Mouse (Mus musculus): ENCODE measurements around the gene Gm43064. TPM values are rescaled to one million over a fixed set of nuclear protein-coding genes. Genes with fewer than 3 reads are reported as not detected.
"Not testable (repeated sequence)": the region's sequence is repeated elsewhere in the genome, so short reads cannot be mapped to it uniquely, and the experiment has no call there.

Gene Gm43064
- polyA plus RNA-seq, 1 experiment from 2014 or later, result 0.30 TPM

DNA sequence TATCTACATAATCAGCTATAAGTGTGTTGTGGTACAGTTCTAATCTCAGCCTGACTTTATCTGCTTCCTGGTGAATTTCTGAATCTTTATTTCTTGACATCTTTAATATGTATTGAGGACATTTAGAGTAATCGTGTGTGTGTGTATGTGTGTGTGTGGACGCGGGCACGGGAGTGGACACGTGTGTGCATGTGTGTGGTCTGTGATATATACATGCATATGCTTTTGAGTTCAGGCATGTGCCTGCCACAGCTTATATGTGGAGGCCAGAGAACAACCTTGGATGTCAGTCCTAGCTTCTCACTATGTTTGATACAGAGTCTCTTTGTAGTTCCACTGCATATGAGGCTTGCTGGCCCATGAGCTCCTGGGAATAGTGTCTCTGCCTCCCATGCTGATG is 27.1 kb downstream of the Gm43064 start:
- H3K4me3 ChIP-seq (ENCODE audit: low read length), result no peak overlapping the region
- no peak overlapping the region for H3K27ac ChIP-seq (ENCODE audit: low read length)
- WGBS, result 89% methylated on average over 5 of the region's 5 CpGs
- H3K9ac ChIP-seq (ENCODE audit: low read length), result no peak overlapping the region
- H3K27me3 ChIP-seq (ENCODE audit: control insufficient read depth, insufficient read depth, low read length), result no peaks in the 10 kb centered on the region
- no peaks in the 10 kb centered on the region for H3K9me3 ChIP-seq (replicated peaks; ENCODE audit: control insufficient read depth, low read length)
- no peaks in the 10 kb centered on the region for H3K36me3 ChIP-seq (ENCODE audit: control insufficient read depth, insufficient read depth)
- H3K4me2 ChIP-seq (ENCODE audit: low read depth, low read length), result no peak overlapping the region
- ATAC-seq (replicated peaks; ENCODE audit: extremely low read depth, insufficient read depth, low FRiP score), result no peak
- H3K4me1 ChIP-seq (ENCODE audit: control insufficient read depth, insufficient read depth, low read length), result peaks cover 10% of the 10 kb centered on the region; the same call in 1 of the 2 replicates

DNA sequence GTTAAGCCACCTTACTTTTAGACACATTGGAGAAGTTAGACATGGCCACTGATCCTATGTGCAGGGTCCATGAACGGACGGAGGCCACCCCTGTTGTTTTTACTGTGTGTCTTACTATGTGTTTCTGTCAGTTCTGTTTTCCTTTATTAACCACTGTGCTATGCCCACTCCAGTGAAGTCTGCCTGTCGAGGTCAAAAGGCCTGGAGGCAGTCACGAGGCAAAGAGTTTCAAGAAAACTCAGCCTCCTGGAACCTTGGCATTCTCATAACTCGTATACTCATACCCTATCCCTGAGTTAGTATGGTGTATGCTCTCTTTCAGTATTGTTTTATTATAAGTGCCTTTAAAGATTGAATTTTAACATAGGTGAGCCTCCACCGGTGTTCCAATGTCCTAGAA is 30.3 kb downstream of the Gm43064 start:
- Histone ChIP-seq H3K4me2 (ENCODE audit: low read depth, low read length) (no peak overlapping the region), H3K4me3 (ENCODE audit: low read length) (no peak overlapping the region), H3K4me1 (ENCODE audit: control insufficient read depth, insufficient read depth, low read length) (no peaks in the 10 kb centered on the region), H3K9ac (ENCODE audit: low read length) (no peak overlapping the region), H3K27me3 (ENCODE audit: control insufficient read depth, insufficient read depth, low read length) (no peaks in the 10 kb centered on the region), H3K9me3 (replicated peaks; ENCODE audit: control insufficient read depth, low read length) (0 out of 2 replicates have a peak, but pooled peaks cover 4% of the 10 kb centered on the region), H3K36me3 (ENCODE audit: control insufficient read depth, insufficient read depth) (no peaks in the 10 kb centered on the region), H3K27ac (ENCODE audit: low read length) (no peak overlapping the region)
- no peak for ATAC-seq (replicated peaks; ENCODE audit: extremely low read depth, insufficient read depth, low FRiP score)
- 87% methylated on average over 6 of the region's 6 CpGs for WGBS

DNA sequence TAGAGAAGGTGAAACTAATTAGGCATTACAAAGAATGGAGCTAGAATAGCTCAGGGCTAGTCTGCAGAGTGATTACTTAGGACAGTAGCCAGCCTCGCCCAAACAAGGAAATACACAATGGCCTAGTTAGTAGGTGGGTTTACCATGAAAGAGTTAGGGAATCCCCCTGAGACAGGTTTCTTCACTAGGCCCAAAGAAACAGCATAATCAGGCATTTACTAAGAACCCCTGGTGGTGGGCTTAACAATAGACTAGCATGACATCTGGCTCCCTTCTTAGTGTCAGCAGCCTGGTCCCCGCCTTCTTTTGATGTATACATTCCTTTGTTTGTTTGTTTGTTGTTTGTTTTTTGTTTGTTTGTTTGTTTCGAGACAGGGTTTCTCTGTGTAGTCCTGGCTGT is 30.8 kb downstream of the Gm43064 start:
- H3K36me3 ChIP-seq (ENCODE audit: control insufficient read depth, insufficient read depth); H3K27me3 ChIP-seq (ENCODE audit: control insufficient read depth, insufficient read depth, low read length); ATAC-seq (replicated peaks; ENCODE audit: extremely low read depth, insufficient read depth, low FRiP score); H3K4me2 ChIP-seq (ENCODE audit: low read depth, low read length); H3K9ac ChIP-seq (ENCODE audit: low read length); H3K4me1 ChIP-seq (ENCODE audit: control insufficient read depth, insufficient read depth, low read length); H3K4me3 ChIP-seq (ENCODE audit: low read length); H3K27ac ChIP-seq (ENCODE audit: low read length); H3K9me3 ChIP-seq (replicated peaks; ENCODE audit: control insufficient read depth, low read length): not testable (repeated sequence)
- 80% methylated on average over 3 of the region's 3 CpGs for WGBS

DNA sequence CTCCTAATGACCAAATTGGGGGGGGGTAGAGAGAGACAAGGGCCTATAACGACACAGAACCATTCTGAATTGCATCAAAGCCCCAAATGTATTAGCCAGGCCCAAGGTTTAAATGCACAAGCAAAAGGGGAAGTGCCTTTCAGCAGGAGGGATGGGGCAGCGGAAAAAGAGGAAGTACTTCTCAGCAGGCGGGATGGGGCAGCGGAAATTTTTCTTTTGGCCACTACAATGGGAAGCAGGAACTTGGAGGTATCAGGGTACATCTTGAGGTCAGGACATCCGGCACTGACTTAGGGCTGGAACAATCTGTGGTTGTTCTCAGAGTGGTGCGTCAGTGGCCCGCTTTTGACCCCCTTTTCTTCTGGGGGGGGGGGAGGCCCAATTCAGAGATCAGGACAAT is 31.6 kb downstream of the Gm43064 start:
- not testable (repeated sequence) for H3K9me3 ChIP-seq (replicated peaks; ENCODE audit: control insufficient read depth, low read length); H3K27ac ChIP-seq (ENCODE audit: low read length); H3K4me2 ChIP-seq (ENCODE audit: low read depth, low read length); H3K27me3 ChIP-seq (ENCODE audit: control insufficient read depth, insufficient read depth, low read length); H3K4me1 ChIP-seq (ENCODE audit: control insufficient read depth, insufficient read depth, low read length); ATAC-seq (replicated peaks; ENCODE audit: extremely low read depth, insufficient read depth, low FRiP score); H3K9ac ChIP-seq (ENCODE audit: low read length); H3K4me3 ChIP-seq (ENCODE audit: low read length); H3K36me3 ChIP-seq (ENCODE audit: control insufficient read depth, insufficient read depth)
- WGBS, result 91% methylated on average over 7 of the region's 7 CpGs

DNA sequence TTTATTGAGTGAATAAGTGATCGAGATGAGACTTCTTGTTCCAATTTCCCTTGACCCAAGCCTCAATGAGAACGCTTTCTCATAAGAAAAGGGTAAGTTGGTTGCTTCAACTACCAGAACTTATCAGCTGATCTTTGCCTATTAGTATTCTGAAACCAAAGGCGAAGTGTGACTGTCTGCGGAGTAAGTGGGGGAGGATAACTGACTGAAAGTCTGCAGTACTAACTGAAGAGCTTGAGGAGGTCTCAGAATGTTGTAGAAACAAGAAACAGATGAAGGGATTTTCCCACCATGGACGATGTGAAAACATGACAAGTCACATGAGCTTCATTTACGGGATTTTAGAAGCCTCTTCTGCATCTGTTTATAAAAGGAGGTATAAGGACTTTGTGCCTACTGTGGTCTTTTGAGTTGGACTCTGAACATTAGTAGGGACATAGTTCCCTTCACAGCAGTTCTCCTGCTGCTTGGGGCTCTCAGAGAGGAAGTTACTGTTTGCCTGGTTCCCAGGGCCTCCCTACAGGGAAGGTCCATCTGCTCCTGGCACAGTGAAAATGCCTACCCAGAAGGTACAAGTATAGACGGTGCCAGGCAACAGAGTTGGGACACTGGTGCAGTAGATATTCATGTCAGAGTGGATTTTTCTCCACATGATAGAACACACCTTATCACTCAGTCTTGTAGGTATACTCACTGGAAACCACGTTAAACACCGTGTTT is 41.4 kb downstream of the Gm43064 start:
- no peak overlapping the region for H3K27ac ChIP-seq (ENCODE audit: low read length)
- H3K9ac ChIP-seq (ENCODE audit: low read length), result no peak overlapping the region
- ATAC-seq (replicated peaks; ENCODE audit: extremely low read depth, insufficient read depth, low FRiP score), result no peak
- no peaks in the 10 kb centered on the region for H3K36me3 ChIP-seq (ENCODE audit: control insufficient read depth, insufficient read depth)
- 67% methylated on average over 9 of the region's 9 CpGs for WGBS
- H3K4me1 ChIP-seq (ENCODE audit: control insufficient read depth, insufficient read depth, low read length), result no peaks in the 10 kb centered on the region
- H3K27me3 ChIP-seq (ENCODE audit: control insufficient read depth, insufficient read depth, low read length), result no peaks in the 10 kb centered on the region
- H3K9me3 ChIP-seq (replicated peaks; ENCODE audit: control insufficient read depth, low read length), result no peaks in the 10 kb centered on the region
- no peak overlapping the region for H3K4me3 ChIP-seq (ENCODE audit: low read length)
- H3K4me2 ChIP-seq (ENCODE audit: low read depth, low read length), result no peak overlapping the region

DNA sequence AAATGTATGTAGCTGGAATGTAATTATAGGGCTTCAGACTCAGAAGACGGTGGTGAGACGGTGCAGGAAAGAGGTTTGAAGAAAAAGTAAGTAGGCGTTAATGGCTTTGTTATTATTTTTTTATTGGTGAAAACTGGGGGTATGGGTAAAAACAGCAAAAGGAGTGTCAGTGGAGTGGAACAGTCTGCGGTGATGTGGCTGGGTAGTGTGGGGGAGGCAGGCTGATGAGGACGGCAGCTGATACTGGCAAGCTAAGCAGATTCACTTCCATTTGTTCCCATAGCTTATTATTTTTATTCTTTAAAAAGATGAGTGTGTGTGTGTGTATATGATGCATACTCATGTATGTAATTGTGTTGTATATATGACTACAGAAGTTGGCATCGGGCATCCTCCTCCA is 42.1 kb downstream of the Gm43064 start:
- no peak overlapping the region for H3K27ac ChIP-seq (ENCODE audit: low read length)
- 83% methylated on average over 6 of the region's 6 CpGs for WGBS
- no peak overlapping the region for H3K4me2 ChIP-seq (ENCODE audit: low read depth, low read length)
- no peaks in the 10 kb centered on the region for H3K4me1 ChIP-seq (ENCODE audit: control insufficient read depth, insufficient read depth, low read length)
- no peak overlapping the region for H3K9ac ChIP-seq (ENCODE audit: low read length)
- no peaks in the 10 kb centered on the region for H3K27me3 ChIP-seq (ENCODE audit: control insufficient read depth, insufficient read depth, low read length)
- ATAC-seq (replicated peaks; ENCODE audit: extremely low read depth, insufficient read depth, low FRiP score), result no peak
- H3K36me3 ChIP-seq (ENCODE audit: control insufficient read depth, insufficient read depth), result no peaks in the 10 kb centered on the region
- no peak overlapping the region for H3K4me3 ChIP-seq (ENCODE audit: low read length)
- H3K9me3 ChIP-seq (replicated peaks; ENCODE audit: control insufficient read depth, low read length), result no peaks in the 10 kb centered on the region

DNA sequence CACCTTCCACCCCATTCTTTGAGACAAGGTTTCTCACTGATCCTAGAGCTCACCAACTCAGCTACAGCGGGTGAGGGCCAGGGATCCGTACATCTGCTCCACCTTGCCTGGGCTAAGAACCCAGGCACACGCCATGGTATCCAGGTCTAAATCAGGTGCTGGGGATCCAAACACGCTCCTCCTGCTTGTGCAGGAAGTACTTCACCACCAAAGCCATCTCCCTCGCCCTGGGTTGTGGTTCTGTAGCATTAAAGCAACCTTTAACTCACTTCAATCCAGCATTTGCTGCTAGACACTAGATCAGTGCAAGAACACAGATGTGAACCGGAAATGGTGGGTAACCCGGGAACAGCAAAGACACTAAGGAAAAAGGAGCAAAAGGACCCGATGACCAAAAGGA is 42.5 kb downstream of the Gm43064 start:
- no peaks in the 10 kb centered on the region for H3K4me1 ChIP-seq (ENCODE audit: control insufficient read depth, insufficient read depth, low read length)
- WGBS, result 80% methylated on average over 8 of the region's 8 CpGs
- no peaks in the 10 kb centered on the region for H3K27me3 ChIP-seq (ENCODE audit: control insufficient read depth, insufficient read depth, low read length)
- ATAC-seq (replicated peaks; ENCODE audit: extremely low read depth, insufficient read depth, low FRiP score), result no peak
- H3K9me3 ChIP-seq (replicated peaks; ENCODE audit: control insufficient read depth, low read length), result no peaks in the 10 kb centered on the region
- H3K4me2 ChIP-seq (ENCODE audit: low read depth, low read length), result no peak overlapping the region
- H3K9ac ChIP-seq (ENCODE audit: low read length), result no peak overlapping the region
- H3K36me3 ChIP-seq (ENCODE audit: control insufficient read depth, insufficient read depth), result no peaks in the 10 kb centered on the region
- no peak overlapping the region for H3K27ac ChIP-seq (ENCODE audit: low read length)
- H3K4me3 ChIP-seq (ENCODE audit: low read length), result no peak overlapping the region

DNA sequence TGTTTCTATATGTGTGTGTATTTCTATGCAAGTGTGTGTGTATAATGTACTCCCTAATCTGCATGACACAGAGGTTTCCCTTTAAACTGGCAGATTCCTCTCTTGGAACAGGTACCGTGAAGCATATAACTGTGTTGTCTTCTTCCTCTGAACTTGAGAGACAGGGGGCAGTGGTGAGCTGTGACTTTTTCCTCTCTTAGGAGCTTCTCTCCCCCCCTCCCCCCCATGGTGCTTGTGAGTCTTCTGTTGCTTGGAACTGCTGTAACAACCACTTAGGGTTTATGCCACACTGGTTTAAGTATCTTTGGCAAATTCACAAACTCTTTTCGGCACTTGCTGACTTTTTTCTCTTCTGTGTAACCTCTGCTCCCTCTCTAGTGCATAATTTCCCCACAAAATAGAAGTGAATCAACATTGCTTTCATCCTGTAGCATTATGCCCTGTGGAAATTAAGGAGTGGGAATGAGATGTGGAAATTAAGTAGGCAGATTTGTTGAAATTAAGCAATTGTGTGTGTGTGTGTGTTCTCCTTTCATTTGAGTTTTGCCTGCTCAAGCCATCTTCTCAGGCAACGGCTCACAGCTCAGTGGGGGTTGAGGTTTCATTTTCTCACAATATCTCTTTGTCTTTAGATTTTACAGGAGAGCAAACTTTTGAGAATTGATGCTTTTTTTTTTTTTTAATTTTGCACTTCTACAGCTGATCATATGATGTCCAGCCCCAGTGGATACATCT is 43.4 kb downstream of the Gm43064 start:
- Histone ChIP-seq H3K4me3 (ENCODE audit: low read length) (no peak overlapping the region), H3K9ac (ENCODE audit: low read length) (no peak overlapping the region), H3K9me3 (replicated peaks; ENCODE audit: control insufficient read depth, low read length) (no peaks in the 10 kb centered on the region), H3K27ac (ENCODE audit: low read length) (no peak overlapping the region), H3K4me1 (ENCODE audit: control insufficient read depth, insufficient read depth, low read length) (no peaks in the 10 kb centered on the region), H3K4me2 (ENCODE audit: low read depth, low read length) (no peak overlapping the region), H3K36me3 (ENCODE audit: control insufficient read depth, insufficient read depth) (no peaks in the 10 kb centered on the region), H3K27me3 (ENCODE audit: control insufficient read depth, insufficient read depth, low read length) (no peaks in the 10 kb centered on the region)
- ATAC-seq (replicated peaks; ENCODE audit: extremely low read depth, insufficient read depth, low FRiP score), result peak; percentile 32; the same call in 1 of the 2 replicates
- 50% methylated on average over 3 of the region's 3 CpGs for WGBS

DNA sequence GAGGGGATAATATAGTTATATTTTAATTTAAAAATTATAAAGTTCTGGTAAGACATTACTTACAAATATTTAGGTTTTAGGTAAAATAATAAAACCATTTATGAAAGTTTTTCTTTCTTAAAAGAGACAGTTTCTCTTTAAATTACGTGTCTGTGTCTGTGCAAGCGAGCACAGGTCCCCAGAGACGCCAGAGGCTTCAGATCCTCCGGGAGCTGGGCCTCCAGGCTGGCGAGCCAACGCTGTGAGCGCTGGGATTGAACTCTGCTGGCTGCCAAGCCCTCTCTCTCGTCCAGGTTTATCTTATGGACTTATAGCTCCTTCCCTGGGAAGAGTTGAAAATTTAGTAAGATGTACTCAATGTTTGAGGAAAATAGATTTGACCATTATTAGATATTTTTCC is 44.4 kb downstream of the Gm43064 start:
- Histone ChIP-seq H3K4me1 (ENCODE audit: control insufficient read depth, insufficient read depth, low read length) (no peaks in the 10 kb centered on the region), H3K4me2 (ENCODE audit: low read depth, low read length) (no peak overlapping the region), H3K9me3 (replicated peaks; ENCODE audit: control insufficient read depth, low read length) (no peaks in the 10 kb centered on the region), H3K36me3 (ENCODE audit: control insufficient read depth, insufficient read depth) (no peaks in the 10 kb centered on the region), H3K27me3 (ENCODE audit: control insufficient read depth, insufficient read depth, low read length) (no peaks in the 10 kb centered on the region), H3K4me3 (ENCODE audit: low read length) (no peak overlapping the region), H3K9ac (ENCODE audit: low read length) (no peak overlapping the region), H3K27ac (ENCODE audit: low read length) (no peak overlapping the region)
- ATAC-seq (replicated peaks; ENCODE audit: extremely low read depth, insufficient read depth, low FRiP score), result no peak
- 51% methylated on average over 8 of the region's 8 CpGs for WGBS

Measured in heart, embryonic 16.5 days (tissue).